Mouse (Mus musculus) lung, postnatal 0 days (tissue): ENCODE measurements around the gene Ptp4a2.

Source experiments
- CTCF ChIP-seq: IDR thresholded peaks from 2 replicates; pipeline ENCODE4 v1.5.1; 2016; ENCODE audit warnings: antibody characterized with exemption, mild to moderate bottlenecking
- EP300 ChIP-seq: IDR thresholded peaks from 2 replicates; pipeline ENCODE4 v1.6.1; 2016; ENCODE audit warnings: antibody characterized with exemption, mild to moderate bottlenecking, control low read depth

DNA sequence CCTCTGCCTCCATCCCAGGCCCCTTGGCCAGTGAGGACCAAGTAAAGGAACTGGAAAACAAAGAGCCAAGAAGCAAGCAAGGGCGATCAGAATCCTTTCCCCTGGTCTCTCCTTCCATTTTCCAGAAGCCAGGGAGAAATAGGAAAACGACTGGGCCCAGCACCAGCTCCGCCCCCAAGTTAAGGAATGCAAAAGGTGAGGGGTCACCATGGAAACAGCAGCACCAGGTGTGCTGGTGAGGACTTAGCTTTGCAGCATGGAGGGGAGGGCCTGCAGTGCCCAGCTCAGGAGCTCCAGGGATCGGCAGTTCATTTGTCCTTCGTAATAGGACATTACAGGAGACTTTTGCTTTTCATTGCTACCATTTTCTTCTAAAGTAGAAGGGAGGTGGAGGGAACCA, 13.0 kb upstream of the Ptp4a2 start:
- TF ChIP-seq CTCF (no peak), EP300 (no peak)
